Mouse (Mus musculus) heart, embryonic 16.5 days (tissue): ENCODE measurements around the gene Maml2. TPM values are rescaled to one million over a fixed set of nuclear protein-coding genes. Genes with fewer than 3 reads are reported as not detected.
A peak's percentile ranks its signal among the peaks of the same experiment; 100 is the strongest.

Source experiments
- ATAC-seq: fragments of 200-750 bp; cut with Nextera tagmentation; replicated peaks from 2 replicates; pipeline ENCODE4 v1.8.0; 2017; ENCODE audit warnings: moderate number of reproducible peaks; ENCODE audit not compliant: insufficient read depth, low FRiP score; ENCODE audit errors: extremely low read depth
- H3K27ac ChIP-seq: fragments of 300-500 bp; sonication (generic); 2 replicates; pipeline ENCODE4 v1.5.1; 2014; ENCODE audit warnings: mild to moderate bottlenecking, low read length, control low read depth, moderate library complexity
- H3K27me3 ChIP-seq: fragments of 300-500 bp; sonication (generic); 2 replicates; pipeline ENCODE4 v1.6.1; 2014; ENCODE audit warnings: low read length, mixed read lengths; ENCODE audit not compliant: control insufficient read depth, insufficient read depth
- H3K36me3 ChIP-seq: fragments of 300-500 bp; sonication (generic); 2 replicates; pipeline ENCODE4 v1.6.1; 2014; ENCODE audit not compliant: control insufficient read depth, insufficient read depth
- H3K4me1 ChIP-seq: fragments of 300-500 bp; sonication (generic); 2 replicates; pipeline ENCODE4 v1.6.1; 2014; ENCODE audit warnings: low read length, mixed read lengths; ENCODE audit not compliant: control insufficient read depth, insufficient read depth
- H3K4me2 ChIP-seq: fragments of 300-500 bp; sonication (generic); 2 replicates; pipeline ENCODE4 v1.6.1; 2014; ENCODE audit warnings: low read depth, mild to moderate bottlenecking, control low read depth, low read length
- H3K4me3 ChIP-seq: fragments of 300-500 bp; sonication (generic); 2 replicates; pipeline ENCODE4 v1.5.1; 2014; ENCODE audit warnings: mild to moderate bottlenecking, control low read depth, low read length
- H3K9ac ChIP-seq: fragments of 300-500 bp; sonication (generic); 2 replicates; pipeline ENCODE4 v1.6.1; 2014; ENCODE audit warnings: low read length, control low read depth
- H3K9me3 ChIP-seq: fragments of 300-500 bp; sonication (generic); replicated peaks from 2 replicates; pipeline ENCODE4 v1.6.1; 2016; ENCODE audit warnings: low read length; ENCODE audit not compliant: control insufficient read depth
- WGBS: fragments of 180-500 bp; shearing (Covaris S2); extraction: QIAGEN DNeasy Blood & Tissue Kit; methylation state at CpG from one replicate; pipeline ENCODE4 v1.1.7; 2014; 5-methylcytosine and 5-hydroxymethylcytosine counted together
- polyA plus RNA-seq: library from polyadenylated mRNA; unstranded; fragments of >200 nt; fragmentation: Nextera tagmentation; extraction: Ambion mirVana; gene quantifications from 2 replicates; pipeline ENCODE4 v1.2.1, GENCODE M21; 2015

Gene Maml2
- polyA plus RNA-seq, 1 experiment from 2014 or later = 9.0 TPM

GRCm38 (mm10) chr9:13607609-13608185 is 309.9 kb downstream of the Maml2 start:
- 60% methylated on average over 8 of the region's 8 CpGs for WGBS
- H3K36me3 ChIP-seq = no peaks in the 10 kb centered on the region

GRCm38 (mm10) chr9:13608532-13609071 is 310.8 kb downstream of the Maml2 start:
- H3K4me2 ChIP-seq = no peak overlapping the region
- no peak overlapping the region for H3K9ac ChIP-seq
- no peak overlapping the region for H3K27ac ChIP-seq
- no peak overlapping the region for H3K4me3 ChIP-seq
- H3K36me3 ChIP-seq = no peaks in the 10 kb centered on the region
- H3K27me3 ChIP-seq = no peaks in the 10 kb centered on the region
- H3K4me1 ChIP-seq = peaks cover 11% of the 10 kb centered on the region
- 46% methylated on average over 3 of the region's 3 CpGs for WGBS
- no peaks in the 10 kb centered on the region for H3K9me3 ChIP-seq
- ATAC-seq = no peak

More at GRCm38 (mm10) chr9:13607609-13608185, 309.9 kb downstream of the Maml2 start:
- Histone ChIP-seq H3K9ac (no peak overlapping the region), H3K4me2 (no peak overlapping the region), H3K27ac (no peak overlapping the region), H3K27me3 (no peaks in the 10 kb centered on the region), H3K4me3 (no peak overlapping the region), H3K9me3 (no peaks in the 10 kb centered on the region), H3K4me1 (peaks cover 9% of the 10 kb centered on the region)
- no peak for ATAC-seq

- no peak overlapping the region for H3K9ac ChIP-seq
- 44% methylated on average over 3 of the region's 3 CpGs for WGBS
- H3K4me1 ChIP-seq = peaks cover 11% of the 10 kb centered on the region
- no peak overlapping the region for H3K4me2 ChIP-seq
- H3K4me3 ChIP-seq = no peak overlapping the region
- H3K27ac ChIP-seq = no peak overlapping the region; the same call in 1 of the 2 replicates
- no peaks in the 10 kb centered on the region for H3K36me3 ChIP-seq
- H3K9me3 ChIP-seq = no peaks in the 10 kb centered on the region
- peak; percentile 46; the same call in 1 of the 2 replicates for ATAC-seq
- H3K27me3 ChIP-seq = no peaks in the 10 kb centered on the region
Observed at GRCm38 (mm10) chr9:13611561-13611960, 313.8 kb downstream of the Maml2 start.

- Histone ChIP-seq H3K4me2 (no peak overlapping the region), H3K27ac (peak overlapping the region; percentile 24; the same call in 1 of the 2 replicates), H3K9me3 (no peaks in the 10 kb centered on the region), H3K4me1 (peaks cover 11% of the 10 kb centered on the region), H3K27me3 (no peaks in the 10 kb centered on the region), H3K36me3 (no peaks in the 10 kb centered on the region), H3K4me3 (no peak overlapping the region), H3K9ac (no peak overlapping the region)
- 59% methylated on average over 8 of the region's 8 CpGs for WGBS
- no peak for ATAC-seq
Observed at GRCm38 (mm10) chr9:13612371-13612770, 314.6 kb downstream of the Maml2 start.

GRCm38 (mm10) chr9:13613325-13614268 is 315.8 kb downstream of the Maml2 start:
- Histone ChIP-seq H3K4me3 (no peak overlapping the region), H3K27me3 (no peaks in the 10 kb centered on the region), H3K36me3 (no peaks in the 10 kb centered on the region), H3K9ac (no peak overlapping the region), H3K4me2 (no peak overlapping the region), H3K4me1 (peaks cover 7% of the 10 kb centered on the region), H3K9me3 (no peaks in the 10 kb centered on the region), H3K27ac (no peak overlapping the region)
- ATAC-seq = no peak
- WGBS = 60% methylated on average over 8 of the region's 8 CpGs

GRCm38 (mm10) chr9:13616383-13617009 is 318.7 kb downstream of the Maml2 start:
- H3K27me3 ChIP-seq = no peaks in the 10 kb centered on the region
- peaks cover 7% of the 10 kb centered on the region for H3K4me1 ChIP-seq
- H3K36me3 ChIP-seq = no peaks in the 10 kb centered on the region
- H3K9me3 ChIP-seq = no peaks in the 10 kb centered on the region
- 58% methylated on average over 5 of the region's 5 CpGs for WGBS
- H3K4me2 ChIP-seq = no peak overlapping the region
- no peak for ATAC-seq
- H3K4me3 ChIP-seq = no peak overlapping the region
- no peak overlapping the region for H3K9ac ChIP-seq
- no peak overlapping the region for H3K27ac ChIP-seq

- no peaks in the 10 kb centered on the region for H3K36me3 ChIP-seq
- ATAC-seq = no peak
- WGBS = 84% methylated on average over 6 of the region's 6 CpGs
Observed at GRCm38 (mm10) chr9:13620794-13621193, 323.0 kb downstream of the Maml2 start.

GRCm38 (mm10) chr9:13621941-13622340 is 324.2 kb downstream of the Maml2 start:
- no peak for ATAC-seq
- Histone ChIP-seq H3K9me3 (no peaks in the 10 kb centered on the region), H3K4me2 (no peak overlapping the region), H3K36me3 (no peaks in the 10 kb centered on the region), H3K9ac (no peak overlapping the region), H3K27ac (no peak overlapping the region), H3K4me3 (no peak overlapping the region), H3K4me1 (no peaks in the 10 kb centered on the region), H3K27me3 (no peaks in the 10 kb centered on the region)
- 89% methylated on average over 3 of the region's 3 CpGs for WGBS

More at GRCm38 (mm10) chr9:13620794-13621193, 323.0 kb downstream of the Maml2 start:
- no peak overlapping the region for H3K4me2 ChIP-seq
- H3K27me3 ChIP-seq = no peaks in the 10 kb centered on the region
- H3K4me1 ChIP-seq = no peaks in the 10 kb centered on the region
- no peaks in the 10 kb centered on the region for H3K9me3 ChIP-seq
- no peak overlapping the region for H3K4me3 ChIP-seq
- no peak overlapping the region for H3K9ac ChIP-seq
- no peak overlapping the region for H3K27ac ChIP-seq
